Comparison of ENCODE assay signal across 9 mouse cellular contexts in the genomic region with DNA sequence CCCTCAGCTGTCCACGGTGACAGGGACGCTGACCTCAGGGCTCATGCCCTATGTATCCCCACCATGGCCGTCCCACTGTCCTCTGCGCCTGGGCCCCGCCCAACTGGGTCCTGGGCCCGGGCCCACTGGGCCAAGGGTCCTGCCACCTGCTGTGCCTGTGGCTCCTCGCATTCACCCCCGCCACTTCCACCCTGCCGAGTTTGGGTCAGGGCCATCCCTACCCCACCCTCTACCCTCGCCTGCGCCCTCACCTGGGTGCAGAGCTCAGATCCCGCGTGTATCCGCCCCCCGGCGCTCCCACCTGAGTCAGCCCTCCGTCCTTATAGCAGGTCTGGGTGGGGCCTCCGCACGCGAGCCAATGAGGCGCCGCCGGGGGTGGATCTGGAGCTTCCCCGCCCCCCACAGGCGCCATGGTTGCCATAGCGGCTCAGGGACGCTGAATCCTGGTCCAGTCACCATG. TPM values are rescaled to one million over a fixed set of nuclear protein-coding genes. Genes with fewer than 3 reads are reported as not detected.
A peak's percentile ranks its signal among the peaks of the same experiment; 100 is the strongest.
DNase-seq lines count a peak whose midpoint lies in the region; ATAC-seq and TF ChIP-seq lines count a peak whose summit lies in the region.
"Had no signal": no experiment of that assay in that cellular context is flagged by ENCODE, and none has a peak within 500 bp of the region (broad histone marks: within the 10 kb centered on the region; RNA-seq: fewer than 3 reads in every experiment).

A gene (minus strand): TSS at position 346 of the 460 bp plus-strand sequence.

- peak within 1 kb of the TSS; percentile 44 for H3K4me2 ChIP-seq in hindbrain, embryonic 14.5 days (replicated peaks)
- peak within 1 kb of the TSS; percentile 52 for H3K4me2 ChIP-seq in limb, embryonic 15.5 days
- H3K4me2 ChIP-seq in midbrain, embryonic 13.5 days (replicated peaks): peak within 1 kb of the TSS; percentile 51

- no peak within 1 kb of the TSS for H3K27ac ChIP-seq in layer of hippocampus, adult 2 months
- H3K27ac ChIP-seq in hindbrain, embryonic 14.5 days: no peak within 1 kb of the TSS
- no peak within 1 kb of the TSS for H3K27ac ChIP-seq in limb, embryonic 15.5 days
- no peak within 1 kb of the TSS for H3K27ac ChIP-seq in midbrain, embryonic 13.5 days

- ATAC-seq in hindbrain, embryonic 14.5 days (ENCODE audit: low FRiP score): peak; percentile 28; the same call in 1 of the 2 replicates
- ATAC-seq in limb, embryonic 15.5 days (ENCODE audit: insufficient number of reproducible peaks, low FRiP score, low TSS enrichment, low read depth): no peak
- peak; percentile 40 for ATAC-seq in midbrain, embryonic 13.5 days

- no peaks in the 10 kb centered on the region for H3K36me3 ChIP-seq in hindbrain, embryonic 14.5 days (replicated peaks; ENCODE audit: control insufficient read depth, insufficient read depth)
- no peaks in the 10 kb centered on the region for H3K36me3 ChIP-seq in limb, embryonic 15.5 days
- H3K36me3 ChIP-seq in midbrain, embryonic 13.5 days: peaks cover 2% of the 10 kb centered on the region; the same call in 1 of the 2 replicates

- no peak within 1 kb of the TSS for H3K9ac ChIP-seq in hindbrain, embryonic 14.5 days
- H3K9ac ChIP-seq in limb, embryonic 15.5 days: no peak within 1 kb of the TSS
- peak within 1 kb of the TSS; percentile 49; the same call in 1 of the 2 replicates for H3K9ac ChIP-seq in midbrain, embryonic 13.5 days (replicated peaks)

- no peak for DNase-seq in layer of hippocampus, adult 2 months (ENCODE audit: low spot score in 2 of 2)
- DNase-seq in layer of hippocampus, adult 8-10 months (ENCODE audit: low spot score in 2 of 2): no peak
- DNase-seq in cerebellum, postnatal 14 days: peak; percentile 61 to 79
- peak; percentile 70 for DNase-seq in gastrocnemius, postnatal 25 days
- DNase-seq in hindbrain, embryonic 14.5 days (ENCODE audit: low spot score): no peak
- no peak for DNase-seq in spleen, postnatal 4 days (ENCODE audit: low spot score in 2 of 2)

- H3K9me3 ChIP-seq in hindbrain, embryonic 14.5 days (ENCODE audit: control insufficient read depth, low read length): peaks cover 5% of the 10 kb centered on the region
- H3K9me3 ChIP-seq in limb, embryonic 15.5 days: peaks cover 3% of the 10 kb centered on the region; the same call in 1 of the 2 replicates
- H3K9me3 ChIP-seq in midbrain, embryonic 13.5 days: peaks cover 4% of the 10 kb centered on the region

- TF ChIP-seq CTCF in layer of hippocampus, adult 2 months (conservative IDR thresholded peaks at IDR 0.05): no peak

- peaks cover 54% of the 10 kb centered on the region for H3K27me3 ChIP-seq in hindbrain, embryonic 14.5 days (ENCODE audit: control insufficient read depth, insufficient read depth, low read length)
- peaks cover 70% of the 10 kb centered on the region for H3K27me3 ChIP-seq in limb, embryonic 15.5 days
- H3K27me3 ChIP-seq in midbrain, embryonic 13.5 days: peaks cover 61% of the 10 kb centered on the region

- peak within 1 kb of the TSS; percentile 38 for H3K4me3 ChIP-seq in layer of hippocampus, adult 2 months
- H3K4me3 ChIP-seq in hindbrain, embryonic 14.5 days (replicated peaks; ENCODE audit: low read length): peak within 1 kb of the TSS; percentile 18
- peak within 1 kb of the TSS; percentile 26 for H3K4me3 ChIP-seq in limb, embryonic 15.5 days
- peak within 1 kb of the TSS; percentile 26 for H3K4me3 ChIP-seq in midbrain, embryonic 13.5 days (replicated peaks)

- H3K4me1 ChIP-seq in hindbrain, embryonic 14.5 days (replicated peaks; ENCODE audit: control insufficient read depth, insufficient read depth, low read length): no peaks in the 10 kb centered on the region; the same call in none of the 2 replicates
- peaks cover 17% of the 10 kb centered on the region for H3K4me1 ChIP-seq in limb, embryonic 15.5 days
- peaks cover 16% of the 10 kb centered on the region for H3K4me1 ChIP-seq in midbrain, embryonic 13.5 days (replicated peaks)

- 2% methylated on average over 27 of the region's 27 CpGs for WGBS in hindbrain, embryonic 14.5 days
- WGBS in limb, embryonic 15.5 days: 2% methylated on average over 27 of the region's 27 CpGs
- WGBS in midbrain, embryonic 13.5 days: under 1% methylated on average over 27 of the region's 27 CpGs

RNA-seq across cellular contexts. Expression of the gene that starts here (rescaled TPM):
- total RNA-seq in layer of hippocampus, adult 2 months (2021): under 1 TPM; 0.54 to 0.76 TPM
- total RNA-seq in layer of hippocampus, adult 8-10 months (2022): under 1 TPM; 0.53 to 0.80 (median 0.66) TPM
- 10 to 100 TPM; 27.7 to 29.0 TPM for total RNA-seq in gastrocnemius, postnatal 25 days (2021)
- 1.9 and 2.1 TPM in 2 replicates for polyA plus RNA-seq in hindbrain, embryonic 14.5 days (2014; fragmentation: Nextera tagmentation; extraction: Ambion mirVana)
- polyA plus RNA-seq in limb, embryonic 15.5 days (2015; fragmentation: Nextera tagmentation; extraction: Ambion mirVana): 0.12 and 0.60 TPM in 2 replicates
- polyA plus RNA-seq in midbrain, embryonic 13.5 days (2015; fragmentation: Nextera tagmentation; extraction: Ambion mirVana): 0.43 and 0.55 TPM in 2 replicates
- total RNA-seq: CH12.LX had no signal

Comparison
In these comparisons a context has a peak if more than half of its experiments do, and no peak if none do; other contexts are left out.
1. RNA of the gene that starts here (total RNA-seq): 27.7 to 29.0 TPM in gastrocnemius, postnatal 25 days; 0.54 to 0.76 TPM in layer of hippocampus, adult 2 months and 0.53 to 0.80 TPM in layer of hippocampus, adult 8-10 months; every median in the first group is over 10 times any median in the second.
2. Peak in ATAC-seq, H3K4me3 ChIP-seq, H3K9ac ChIP-seq and H3K4me2 ChIP-seq in midbrain, embryonic 13.5 days; RNA of the gene not detected or under 1 TPM.
3. DNase-seq: peak in cerebellum, postnatal 14 days (2 of 2) and gastrocnemius, postnatal 25 days (single experiment); none in layer of hippocampus, adult 2 months (0 of 2), layer of hippocampus, adult 8-10 months (0 of 2), hindbrain, embryonic 14.5 days (single experiment) and spleen, postnatal 4 days (0 of 2).
4. Peak in every context shown above with its lines, with median percentiles within 50 percentile points of each other: H3K4me3 ChIP-seq and H3K4me2 ChIP-seq.